Mouse (Mus musculus): ENCODE measurements around the gene Dhx37. TPM values are rescaled to one million over a fixed set of nuclear protein-coding genes. Genes with fewer than 3 reads are reported as not detected.

Gene Dhx37
- polyA plus RNA-seq, 1 experiment from 2014 or later: 10.4 TPM

Small RNAs within 50 kb of the gene (microRNA-seq; reads per million reads assigned to microRNA genes)
- gene Gm27551: not detected

Other genes starting within 250 kb of the Dhx37 start
- 27.4 and 28.0 TPM in 2 replicates for gene Scarb1, start 93.0 kb downstream of the Dhx37 start, polyA plus RNA-seq (2015; fragmentation: Nextera tagmentation; extraction: Ambion mirVana)
- gene Gm10382, start 44.8 kb downstream of the Dhx37 start, polyA plus RNA-seq (2015; fragmentation: Nextera tagmentation; extraction: Ambion mirVana): 0.55 and 1.1 TPM in 2 replicates
- gene Ubc, start 43.9 kb downstream of the Dhx37 start, polyA plus RNA-seq (2015; fragmentation: Nextera tagmentation; extraction: Ambion mirVana): 1,201 and 1,293 TPM in 2 replicates
- 31.4 and 35.6 TPM in 2 replicates for gene Bri3bp, start 7.4 kb upstream of the Dhx37 start, polyA plus RNA-seq (2015; fragmentation: Nextera tagmentation; extraction: Ambion mirVana)
- 60.0 and 62.4 TPM in 2 replicates for gene Aacs, start 41.7 kb upstream of the Dhx37 start, polyA plus RNA-seq (2015; fragmentation: Nextera tagmentation; extraction: Ambion mirVana)
- 3.0 and 3.4 TPM in 2 replicates for gene Tmem132b, start 97.7 kb upstream of the Dhx37 start, polyA plus RNA-seq (2015; fragmentation: Nextera tagmentation; extraction: Ambion mirVana)